Mouse (Mus musculus): ENCODE measurements around the gene Gm47995. TPM values are rescaled to one million over a fixed set of nuclear protein-coding genes. Genes with fewer than 3 reads are reported as not detected.

Gene Gm47995
- total RNA-seq, 2 experiments from 2014 or later: not detected

DNA sequence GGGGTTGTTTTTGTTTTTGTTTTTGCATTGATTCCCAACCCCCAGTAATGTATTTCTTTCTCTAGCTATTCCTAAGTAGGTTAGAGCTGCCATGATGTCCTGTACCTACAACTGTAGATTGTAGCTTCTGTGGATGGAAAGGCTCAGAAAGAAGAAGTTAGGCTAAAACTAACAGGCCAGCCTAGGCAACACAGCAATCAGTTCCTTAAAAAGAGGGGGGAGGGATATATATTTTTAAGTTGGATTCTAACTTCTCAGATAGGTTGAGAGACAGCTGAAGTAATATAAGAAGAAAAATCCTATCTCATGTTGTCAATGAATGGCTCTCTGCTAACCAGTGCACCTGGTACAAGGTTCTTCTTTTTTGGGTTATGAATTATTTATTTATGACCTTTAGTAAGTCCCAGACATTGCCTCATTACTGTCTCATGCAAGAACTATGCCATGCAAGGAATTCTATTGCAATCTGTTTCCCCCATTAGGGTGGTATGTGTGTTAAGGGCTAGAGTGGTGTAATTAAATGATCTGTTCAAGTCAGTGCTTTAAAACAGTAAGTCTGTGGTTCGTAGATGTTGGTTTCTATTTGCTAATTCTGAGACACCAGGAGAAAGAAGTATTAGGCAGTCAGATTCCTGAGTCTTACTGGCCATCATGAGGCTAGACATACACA lies 30.2 kb downstream of the Gm47995 start:
- no peak for DNase-seq (ENCODE audit: low spot score in 2 of 2)

DNA sequence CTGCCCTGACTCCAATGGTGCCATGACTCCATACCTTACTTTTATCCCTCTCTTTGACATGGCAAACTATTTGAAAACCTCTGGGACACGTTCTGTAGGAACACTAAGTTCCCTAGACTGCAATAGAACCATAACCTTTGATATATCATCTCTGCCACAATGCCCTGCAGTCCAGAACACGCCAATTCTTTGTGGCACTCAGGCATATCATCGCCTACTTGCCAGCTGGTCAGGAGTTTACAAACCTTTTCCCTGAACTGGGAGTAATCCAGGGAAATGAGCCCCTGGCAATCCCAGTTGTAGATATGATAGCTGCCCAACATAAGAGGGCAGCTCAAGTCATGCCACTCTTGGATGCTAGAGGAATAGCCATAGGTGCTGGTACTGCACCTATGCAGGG lies 34.1 kb downstream of the Gm47995 start:
- DNase-seq (ENCODE audit: low spot score in 2 of 2): no peak

DNA sequence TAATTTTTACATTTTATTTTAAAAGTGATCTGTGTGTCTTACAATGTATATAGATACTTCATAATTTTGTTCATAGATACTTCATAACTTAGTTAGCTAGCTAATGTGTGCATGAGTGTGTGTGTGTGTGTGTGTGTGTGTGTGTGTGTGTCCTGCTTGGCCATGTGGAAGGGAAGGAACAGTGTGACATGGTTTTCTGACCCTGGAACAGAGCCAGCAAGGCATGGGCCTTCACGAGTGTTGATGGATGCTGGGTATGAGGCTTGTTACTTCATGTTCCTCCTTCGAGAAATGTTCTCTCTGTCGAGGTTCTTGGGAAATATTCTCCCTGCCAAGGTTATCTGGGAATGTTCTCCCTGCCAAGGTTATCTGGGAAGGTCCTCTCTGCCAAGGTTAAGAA lies 35.5 kb downstream of the Gm47995 start:
- DNase-seq (ENCODE audit: low spot score in 2 of 2): no peak

DNA sequence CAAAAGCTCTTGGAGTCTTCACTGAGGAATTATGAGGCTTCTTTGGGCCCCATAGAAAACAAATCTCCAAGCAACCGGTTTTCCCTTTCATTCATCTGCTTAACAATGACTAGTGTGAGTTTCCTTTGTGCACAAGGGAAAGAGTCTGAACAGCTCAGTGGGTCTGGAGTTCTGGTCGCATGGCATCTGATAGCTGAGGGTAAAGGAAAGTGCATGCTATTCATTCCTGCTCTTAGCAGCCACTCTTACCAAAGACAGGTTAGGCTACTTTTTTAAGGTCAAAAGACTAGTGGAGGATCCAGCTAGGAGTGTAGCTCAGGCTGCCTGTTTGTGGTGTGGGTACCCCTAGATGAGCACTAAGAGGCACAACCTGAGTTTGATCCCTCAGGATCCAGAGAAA lies 37.3 kb downstream of the Gm47995 start:
- DNase-seq (ENCODE audit: low spot score in 2 of 2): no peak

DNA sequence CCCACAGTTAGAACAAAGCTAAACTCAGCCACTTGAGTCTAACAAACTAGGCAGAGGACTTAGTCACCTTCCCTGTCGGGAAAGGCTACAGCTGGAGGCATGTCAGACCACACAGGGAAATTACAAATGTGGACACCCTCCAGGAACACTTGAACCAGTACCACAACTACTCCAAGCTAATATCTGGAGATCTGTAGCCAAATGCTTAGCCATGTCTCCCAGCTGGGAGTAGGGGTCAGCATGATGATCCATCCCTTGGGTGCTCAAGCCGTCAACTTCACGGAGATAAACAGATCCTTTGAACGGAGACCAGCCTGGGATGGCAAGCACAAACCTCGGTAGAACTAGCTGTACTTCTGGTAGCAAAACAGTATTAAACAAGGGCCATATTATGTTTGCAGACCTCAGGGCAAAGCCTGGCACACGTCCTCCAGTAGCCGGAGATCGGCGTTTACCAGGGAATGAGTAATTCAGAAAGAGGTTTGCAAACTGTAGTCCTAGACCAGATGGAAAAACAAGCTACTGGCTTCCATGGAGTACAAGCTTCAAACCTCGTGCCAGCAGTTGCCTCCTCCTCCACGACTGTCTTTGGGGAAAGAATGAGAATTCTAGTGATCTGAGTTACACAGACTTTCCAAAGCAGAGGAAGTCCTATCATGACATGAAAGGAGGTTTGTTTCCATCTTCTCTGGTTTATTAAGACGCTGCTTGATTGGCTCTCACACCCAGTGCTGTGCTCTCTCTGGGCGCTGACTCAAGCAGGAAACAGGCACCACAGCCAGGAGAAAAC lies 38.1 kb downstream of the Gm47995 start:
- peak; percentile 34 to 71 for DNase-seq (ENCODE audit: low spot score in 2 of 2)

DNA sequence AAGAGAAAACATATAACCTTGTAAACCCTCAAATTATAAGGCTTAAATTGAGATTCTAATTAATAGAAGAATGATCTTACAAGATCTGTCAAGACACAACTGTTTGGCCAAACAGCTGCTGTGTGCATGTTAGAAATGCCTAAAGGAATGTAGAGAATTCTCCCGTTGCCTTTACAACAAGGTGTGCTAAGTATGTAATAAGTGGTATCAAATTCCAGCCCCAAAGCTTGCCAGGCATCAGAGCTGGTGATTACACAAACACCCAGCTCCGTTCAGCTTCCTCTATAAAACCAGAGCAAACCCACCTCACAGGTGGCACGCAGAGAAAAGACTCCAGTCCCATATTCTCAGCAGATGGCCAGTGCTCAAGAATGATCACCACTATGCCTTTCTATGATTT lies 39.5 kb downstream of the Gm47995 start:
- no peak for DNase-seq (ENCODE audit: low spot score in 2 of 2)

DNA sequence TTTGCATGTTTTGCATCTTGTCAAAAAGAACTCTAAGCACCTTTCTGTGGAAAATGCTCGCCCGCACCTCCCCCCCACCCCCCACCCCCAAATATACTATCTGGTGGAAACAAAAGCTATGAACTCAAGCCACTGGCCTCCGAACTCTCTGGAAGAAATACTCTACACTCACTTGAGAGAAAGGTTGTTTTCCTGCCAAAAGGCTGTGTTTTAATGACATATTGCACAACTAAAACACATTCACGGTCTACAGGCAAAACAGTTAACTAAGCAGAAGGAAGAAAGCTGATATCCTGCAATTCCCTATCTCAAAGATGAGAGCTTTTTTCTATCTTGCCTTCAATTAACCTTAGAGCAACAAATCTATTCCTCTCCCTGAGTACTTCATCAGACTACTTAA lies 45.1 kb downstream of the Gm47995 start:
- DNase-seq (ENCODE audit: low spot score in 2 of 2): no peak

DNA sequence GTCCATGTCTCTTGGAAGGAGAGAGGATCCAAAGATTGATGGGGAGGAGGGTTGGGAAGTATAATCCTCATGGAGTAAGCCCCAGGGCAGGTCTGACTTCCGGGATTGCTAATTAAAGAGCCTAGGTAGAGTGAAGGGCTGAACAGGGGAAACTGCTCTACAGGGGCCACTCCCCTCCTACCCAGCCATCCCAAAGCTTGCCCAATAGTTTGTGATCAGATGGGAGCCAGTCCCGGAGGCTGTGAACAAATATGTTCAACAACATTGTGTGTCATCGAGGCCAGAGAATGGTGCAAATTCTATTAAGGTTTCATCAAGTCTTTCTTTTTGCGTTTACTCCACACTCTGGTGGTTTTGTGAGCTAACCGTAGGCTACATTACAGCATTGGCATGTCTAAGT lies 45.8 kb downstream of the Gm47995 start:
- DNase-seq (ENCODE audit: low spot score in 2 of 2): no peak

DNA sequence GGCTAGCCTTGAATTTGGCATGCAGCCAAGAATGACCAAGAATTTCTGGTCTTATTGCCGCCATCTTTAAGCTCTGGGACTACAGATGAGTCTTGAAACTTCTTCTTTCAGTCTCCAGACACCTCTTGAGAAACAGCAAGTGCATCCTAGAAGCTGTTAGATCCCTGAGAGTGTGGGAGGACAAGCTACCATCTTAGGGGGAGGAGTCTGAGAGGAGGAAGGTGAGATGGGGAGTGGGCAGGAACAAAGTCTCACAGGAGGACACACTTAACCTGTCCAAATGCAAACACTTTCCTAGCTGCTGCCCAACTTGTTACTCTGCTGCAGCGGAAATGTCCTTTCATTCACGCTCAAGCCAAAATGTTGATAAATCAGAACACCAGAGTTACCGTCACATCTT lies 46.5 kb downstream of the Gm47995 start:
- no peak for DNase-seq (ENCODE audit: low spot score in 2 of 2)

DNA sequence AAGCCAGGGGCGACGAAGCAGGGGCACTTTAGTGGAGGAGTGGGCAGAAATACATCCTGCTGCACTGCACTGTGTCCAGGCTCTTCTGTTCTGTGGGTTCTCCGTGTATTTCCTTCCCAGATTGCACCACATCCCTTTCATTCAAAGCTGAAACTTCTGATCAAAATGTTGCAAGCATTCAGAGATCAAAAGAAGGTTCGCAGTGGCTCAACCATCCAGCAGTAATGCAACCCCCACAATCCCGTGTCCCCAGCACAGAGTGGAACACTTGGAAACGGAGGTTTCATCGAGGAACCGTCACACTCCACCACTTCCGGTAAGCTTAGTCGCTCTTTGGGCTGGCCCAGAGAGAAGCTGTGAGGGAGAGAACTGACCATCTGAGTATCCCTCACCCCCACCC lies 46.9 kb downstream of the Gm47995 start:
- no peak for DNase-seq (ENCODE audit: low spot score in 2 of 2)

DNA sequence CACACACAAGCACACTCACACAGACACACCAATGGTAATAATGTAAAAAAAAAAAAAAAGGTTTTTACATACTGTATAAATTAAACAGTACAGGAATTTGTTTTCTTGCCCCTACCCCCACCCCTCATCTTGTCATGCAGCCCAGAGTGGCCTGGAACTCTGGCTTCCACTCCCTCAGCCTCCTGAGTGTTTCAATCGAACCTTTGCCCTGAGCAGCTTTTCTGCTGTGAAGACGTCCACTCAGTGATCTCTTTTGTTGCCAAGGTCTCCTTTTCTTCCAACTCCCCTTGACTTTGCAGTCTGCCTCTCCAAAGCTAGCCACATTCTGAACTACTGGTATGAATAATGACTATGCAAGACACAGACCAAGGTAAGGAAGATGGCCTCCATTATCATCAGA lies 47.6 kb downstream of the Gm47995 start:
- no peak for DNase-seq (ENCODE audit: low spot score in 2 of 2)

Other genes starting within 250 kb of the Gm47995 start
- 1 to 10 TPM; 5.8 to 5.9 TPM for gene Hmcn1, start 205.0 kb upstream of the Gm47995 start, total RNA-seq (2021)
- gene Gm47985, start 15.9 kb upstream of the Gm47995 start, total RNA-seq (2021): not detected
- gene Gm8947, start 6.1 kb upstream of the Gm47995 start, total RNA-seq (2021): not detected
- gene 3110040M04Rik, start 5.7 kb downstream of the Gm47995 start, total RNA-seq (2021): not detected
- gene Gm47996, start 11.7 kb downstream of the Gm47995 start, total RNA-seq (2021): not detected
- 100 to 1,000 TPM in 1 of 2 experiments, 10 to 100 TPM in 1; 98.2 to 101 TPM for gene Ivns1abp, start 146.0 kb downstream of the Gm47995 start, total RNA-seq (2021)
- gene Swt1, start 230.0 kb downstream of the Gm47995 start, total RNA-seq (2021): 10 to 100 TPM; 10.8 to 11.0 TPM
- 10 to 100 TPM; 27.1 to 29.2 TPM for gene Trmt1l, start 230.1 kb downstream of the Gm47995 start, total RNA-seq (2021)

Measured in layer of hippocampus, postnatal 14 days (tissue).